ENCODE assay signal across 8 mouse cellular contexts in genomic region chr3:51727968-51728367, GRCm38 (mm10).
A peak's percentile ranks its signal among the peaks of the same experiment; 100 is the strongest.
DNase-seq lines count a peak whose midpoint lies in the region; ATAC-seq lines count a peak whose summit lies in the region.

No protein-coding gene starts in this region.

- no peak overlapping the region for H3K4me2 ChIP-seq in hindbrain, embryonic 13.5 days
- H3K4me2 ChIP-seq in midbrain, embryonic 12.5 days (replicated peaks) = no peak overlapping the region

- no peaks in the 10 kb centered on the region for H3K27me3 ChIP-seq in hindbrain, embryonic 13.5 days
- no peaks in the 10 kb centered on the region for H3K27me3 ChIP-seq in midbrain, embryonic 12.5 days

- intact Hi-C loops in left cerebral cortex, postnatal 25 days (cut with DNase I) = no loop called here

- H3K4me3 ChIP-seq in hindbrain, embryonic 13.5 days = no peak overlapping the region
- H3K4me3 ChIP-seq in midbrain, embryonic 12.5 days = no peak overlapping the region

- no peaks in the 10 kb centered on the region for H3K9me3 ChIP-seq in hindbrain, embryonic 13.5 days
- H3K9me3 ChIP-seq in midbrain, embryonic 12.5 days = no peaks in the 10 kb centered on the region

- no peak overlapping the region for H3K9ac ChIP-seq in hindbrain, embryonic 13.5 days
- H3K9ac ChIP-seq in midbrain, embryonic 12.5 days (replicated peaks) = no peak overlapping the region

- H3K27ac ChIP-seq in hindbrain, embryonic 13.5 days = peak overlapping the region; percentile 30; the same call in 1 of the 2 replicates
- H3K27ac ChIP-seq in midbrain, embryonic 12.5 days (replicated peaks) = peak overlapping the region; percentile 49

- WGBS in hindbrain, embryonic 13.5 days = 71% methylated on average over 8 of the region's 8 CpGs
- 80% methylated on average over 8 of the region's 8 CpGs for WGBS in midbrain, embryonic 12.5 days

- DNase-seq in cerebellum, postnatal 14 days = peak; percentile 45 to 60
- DNase-seq in cerebellum, adult 9-10 months = no peak
- DNase-seq in left cerebral cortex, postnatal 25 days (ENCODE audit: low spot score in 2 of 2) = peak; percentile 20 to 63
- no peak for DNase-seq in left cerebral cortex, adult 11 months (ENCODE audit: low spot score)
- no peak for DNase-seq in ovary, postnatal 14 days (ENCODE audit: low spot score)
- no peak for DNase-seq in yolk sac, embryonic 10.5 days (ENCODE audit: low spot score)

- peaks cover 47% of the 10 kb centered on the region for H3K4me1 ChIP-seq in hindbrain, embryonic 13.5 days (replicated peaks)
- H3K4me1 ChIP-seq in midbrain, embryonic 12.5 days = peaks cover 35% of the 10 kb centered on the region

- H3K36me3 ChIP-seq in hindbrain, embryonic 13.5 days = no peaks in the 10 kb centered on the region
- H3K36me3 ChIP-seq in midbrain, embryonic 12.5 days = no peaks in the 10 kb centered on the region

- ATAC-seq in hindbrain, embryonic 13.5 days (ENCODE audit: low FRiP score) = no peak
- ATAC-seq in midbrain, embryonic 12.5 days (ENCODE audit: low FRiP score, low read depth) = no peak

Comparison
In these comparisons a context has a peak if more than half of its experiments do, and no peak if none do; other contexts are left out.
1. DNase-seq: peak in cerebellum, postnatal 14 days (2 of 2) and left cerebral cortex, postnatal 25 days (2 of 2); none in cerebellum, adult 9-10 months (single experiment), left cerebral cortex, adult 11 months (single experiment), ovary, postnatal 14 days (single experiment) and yolk sac, embryonic 10.5 days (single experiment).